Mouse (Mus musculus) G1E (cell line): Measurements from ENCODE around the gene Pknox2.

Source experiments
- CTCF ChIP-seq: IDR thresholded peaks from 2 replicates; pipeline ENCODE4 v1.5.1; 2012; ENCODE audit warnings: low read depth, low read length, inconsistent platforms, mixed read lengths
- GATA2 ChIP-seq: IDR thresholded peaks from 2 replicates; pipeline ENCODE4 v1.6.1; 2012; ENCODE audit warnings: low read depth, low read length, inconsistent platforms, borderline replicate concordance
- POLR2AphosphoS5 ChIP-seq: IDR thresholded peaks from 2 replicates; pipeline ENCODE4 v1.6.1; 2012; ENCODE audit warnings: low read depth, low read length, inconsistent platforms; ENCODE audit not compliant: insufficient replicate concordance
- TAL1 ChIP-seq: conservative IDR thresholded peaks from 2 replicates; pipeline ENCODE4 v1.6.1; 2012; ENCODE audit warnings: low read depth, low read length, inconsistent platforms, mixed read lengths

- TF ChIP-seq CTCF = no peak
- no peak for TF ChIP-seq POLR2AphosphoS5
- TF ChIP-seq GATA2 = no peak
- TF ChIP-seq TAL1 = no peak
Observed at GRCm38 (mm10) chr9:37089894-37090652, 57.1 kb downstream of the Pknox2 start.
